Mouse (Mus musculus): ENCODE data around the gene Tsc22d4. TPM values are rescaled to one million over a fixed set of nuclear protein-coding genes. Genes with fewer than 3 reads are reported as not detected.
A peak's percentile ranks its signal among the peaks of the same experiment; 100 is the strongest.

Tsc22d4 gene
- total RNA-seq, 2 experiments from 2014 or later = 118 to 156 TPM

DNA sequence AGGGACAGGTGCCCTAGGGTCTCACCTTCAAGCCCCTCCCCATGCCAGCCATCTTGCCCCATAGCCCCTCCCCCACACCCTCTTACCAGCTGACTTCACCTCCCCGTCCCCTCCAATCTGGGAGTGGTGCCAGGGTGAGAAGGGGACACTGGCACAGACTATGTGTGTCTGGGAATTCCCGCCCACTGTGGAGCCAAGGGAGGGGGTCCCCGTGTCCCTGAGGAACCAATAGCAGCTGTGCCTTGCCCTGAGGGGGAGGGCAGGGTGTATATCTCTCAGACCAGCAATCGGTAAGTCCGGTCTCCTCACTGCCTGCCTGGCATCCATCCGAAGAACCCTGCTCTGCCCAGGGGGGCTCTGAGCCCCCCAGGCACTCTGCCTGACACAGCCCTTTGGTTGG, 12.4 kb downstream of the Tsc22d4 start:
- DNase-seq = no peak
- intact Hi-C loops (cut with DNase I; ENCODE audit: low total_unique reads) = loop anchor here (2.0 kb wide), 1 partner anchor 101 kb away; no protein-coding TSS in a partner anchor

DNA sequence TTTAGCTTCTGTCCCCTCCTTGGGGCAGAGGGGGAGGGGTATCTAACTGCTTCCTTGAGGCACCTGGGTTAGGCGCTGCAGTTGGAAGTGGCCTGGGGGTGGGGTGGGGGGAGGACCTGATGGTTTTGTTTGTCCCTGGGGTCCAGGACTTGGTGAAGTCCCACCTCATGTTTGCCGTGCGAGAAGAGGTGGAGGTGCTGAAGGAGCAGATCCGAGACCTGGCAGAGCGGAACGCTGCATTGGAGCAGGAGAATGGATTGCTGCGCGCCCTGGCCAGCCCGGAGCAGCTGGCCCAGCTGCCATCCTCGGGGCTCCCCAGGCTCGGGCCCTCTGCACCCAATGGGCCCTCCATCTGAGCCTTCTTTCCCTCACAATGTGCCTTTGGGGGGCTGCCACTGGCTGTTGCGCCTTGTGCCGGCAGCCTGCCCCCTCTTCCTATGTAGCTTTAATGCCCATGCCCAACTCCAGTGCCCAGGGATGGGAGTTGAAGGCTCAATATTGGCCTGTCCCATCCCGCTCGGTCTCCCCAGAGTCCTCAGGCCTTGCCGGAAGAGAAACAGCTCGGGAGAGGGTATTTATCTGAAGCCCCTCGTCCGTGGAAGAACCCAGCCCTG, 13.5 kb downstream of the Tsc22d4 start:
- intact Hi-C loops (cut with DNase I; ENCODE audit: low total_unique reads) = loop anchor here (2.0 kb wide), 1 partner anchor 102 kb away; no protein-coding TSS in a partner anchor
- DNase-seq = no peak

DNA sequence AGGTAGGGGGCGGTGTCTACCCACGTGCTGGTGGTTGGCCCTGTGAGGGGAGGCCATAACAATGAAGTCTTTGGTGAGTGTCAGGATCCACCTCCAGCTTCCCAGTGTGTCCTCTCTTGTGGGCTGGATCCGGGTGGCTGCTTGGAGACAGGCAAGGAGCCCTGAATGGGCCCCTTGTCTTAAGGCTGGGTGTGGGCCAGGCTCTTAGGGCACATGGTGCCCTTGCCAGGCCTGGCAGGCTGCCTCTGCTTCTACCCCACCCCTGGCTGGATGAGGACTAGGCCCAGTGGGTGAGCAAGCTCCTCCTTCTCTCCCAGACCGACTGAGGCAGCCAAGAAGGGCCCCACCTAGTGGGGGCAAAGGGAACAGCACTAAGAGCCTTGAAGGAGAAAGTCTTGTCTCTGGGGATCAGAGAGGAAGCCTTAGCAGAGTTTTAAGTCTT, 14.5 kb downstream of the Tsc22d4 start:
- intact Hi-C loops (cut with DNase I; ENCODE audit: low total_unique reads) = loop anchor here (2.0 to 10.0 kb wide), 2 partner anchors 103 to 275 kb away; no protein-coding TSS in a partner anchor
- peak; percentile 88 for DNase-seq

DNA sequence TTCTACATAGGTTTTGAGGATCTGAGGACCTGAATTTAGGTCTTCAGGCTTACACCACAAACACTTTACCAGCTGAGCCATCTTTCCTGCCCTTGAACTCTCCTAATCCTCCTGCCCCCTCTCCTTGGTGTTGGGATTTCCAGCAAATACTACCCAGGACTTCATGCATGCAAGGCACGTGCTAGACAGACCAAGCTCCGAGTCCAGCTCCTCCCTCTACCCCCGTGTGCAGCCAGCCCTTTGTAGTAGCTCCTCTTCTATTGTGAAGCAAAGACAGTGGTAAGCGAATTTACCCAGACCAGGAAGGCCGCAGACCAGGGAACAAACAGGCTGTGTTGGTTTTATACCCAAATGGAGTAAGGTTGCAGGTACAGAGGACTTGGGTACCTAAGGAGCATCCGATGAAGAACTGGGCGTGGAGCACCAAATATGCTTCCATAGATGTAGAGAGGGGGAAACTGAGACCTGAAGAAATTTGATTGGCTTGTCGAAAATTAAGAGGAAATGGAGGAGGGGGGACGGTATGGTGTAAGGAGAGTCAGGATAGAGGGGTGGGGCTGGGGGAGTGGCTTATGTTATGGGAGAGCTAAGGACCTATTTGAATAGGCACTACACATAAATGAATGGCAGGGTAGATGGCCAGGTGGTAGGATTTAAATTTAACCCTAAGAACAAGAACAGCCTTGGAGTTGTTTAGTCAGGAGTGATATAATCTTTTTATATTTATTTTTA, 19.2 kb downstream of the Tsc22d4 start:
- intact Hi-C loops (cut with DNase I; ENCODE audit: low total_unique reads) = loop anchor here (10.0 kb wide), 1 partner anchor 280 kb away; no protein-coding TSS in a partner anchor
- DNase-seq = no peak

DNA sequence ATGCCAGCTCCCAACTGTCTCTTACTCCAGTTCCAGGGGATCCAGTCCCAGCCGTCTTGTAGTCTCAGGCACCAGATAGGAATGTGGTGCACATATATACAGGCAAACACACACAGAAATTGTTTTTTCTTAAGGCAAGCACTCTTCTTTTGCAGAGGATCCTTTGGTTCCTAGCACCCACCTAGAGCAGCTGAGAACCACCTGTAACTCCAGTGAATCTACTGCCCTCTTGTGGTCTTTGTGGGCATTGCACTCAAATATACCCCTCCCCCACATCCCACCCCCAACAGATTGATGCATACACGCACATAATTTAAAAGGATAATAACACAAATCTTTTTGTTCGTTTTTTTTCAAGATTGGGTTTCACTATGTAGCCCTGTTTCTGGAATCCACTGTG, 20.7 kb downstream of the Tsc22d4 start:
- intact Hi-C loops (cut with DNase I; ENCODE audit: low total_unique reads) = loop anchor here (10.0 kb wide), 1 partner anchor 281 kb away; no protein-coding TSS in a partner anchor
- no peak for DNase-seq

DNA sequence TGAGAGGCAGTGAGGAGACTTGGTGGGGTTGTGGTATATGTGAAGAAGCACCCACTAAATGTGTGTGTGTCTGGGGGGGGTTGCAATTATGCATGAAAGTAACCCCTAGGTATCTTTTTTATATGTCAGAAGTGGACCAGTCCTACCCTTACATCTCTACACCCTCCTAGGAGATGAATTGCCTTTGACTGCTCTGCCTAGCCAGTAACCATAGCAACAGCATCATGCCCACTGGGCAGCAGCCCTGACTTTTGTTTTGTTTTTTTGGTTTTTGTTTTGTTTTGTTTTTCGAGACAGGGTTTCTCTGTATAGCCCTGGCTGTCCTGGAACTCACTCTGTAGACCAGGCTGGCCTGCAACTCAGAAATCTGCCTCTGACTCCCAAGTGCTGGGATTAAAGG, 22.9 kb downstream of the Tsc22d4 start:
- DNase-seq = no peak
- intact Hi-C loops (cut with DNase I; ENCODE audit: low total_unique reads) = loop anchor here (10.0 kb wide), 1 partner anchor 284 kb away; no protein-coding TSS in a partner anchor

DNA sequence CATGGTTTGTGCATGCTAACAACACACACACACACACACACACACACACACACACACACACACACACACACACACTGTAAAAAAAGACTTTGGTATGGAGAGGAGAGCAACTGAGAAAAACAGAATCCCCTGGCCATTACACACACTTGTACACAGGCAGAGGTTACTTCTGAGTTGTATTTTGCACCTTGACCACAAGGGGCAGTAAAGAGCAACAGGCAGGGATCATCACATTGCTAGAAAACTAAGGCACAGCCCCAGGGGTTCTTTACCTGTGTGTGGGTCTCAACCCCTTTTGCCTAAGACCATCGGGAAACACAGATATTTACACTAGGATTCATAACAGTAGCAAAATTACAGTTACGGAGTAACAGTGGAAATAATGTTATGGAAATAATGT, 25.2 kb downstream of the Tsc22d4 start:
- intact Hi-C loops (cut with DNase I; ENCODE audit: low total_unique reads) = no loop called here
- DNase-seq = no peak

DNA sequence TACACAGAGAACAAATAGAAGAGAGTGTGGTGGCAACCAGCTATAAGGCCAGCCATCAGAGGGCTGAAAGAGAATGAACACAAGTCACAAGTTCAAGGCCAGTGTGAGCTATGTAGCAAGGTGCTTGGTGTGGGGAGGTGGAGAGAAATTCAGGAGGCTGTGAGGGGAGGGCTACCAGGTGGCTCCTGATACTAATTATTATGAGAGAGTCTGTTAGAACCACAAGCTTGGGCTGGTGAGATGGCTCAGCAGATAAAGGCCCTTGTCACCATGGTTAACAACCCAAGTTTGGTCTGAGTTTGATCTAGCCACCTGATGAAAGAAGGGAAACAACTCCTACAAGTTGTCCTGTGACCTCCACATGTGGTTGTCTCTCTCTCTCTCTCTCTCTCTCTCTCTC, 27.2 kb downstream of the Tsc22d4 start:
- no peak for DNase-seq
- intact Hi-C loops (cut with DNase I; ENCODE audit: low total_unique reads) = no loop called here

DNA sequence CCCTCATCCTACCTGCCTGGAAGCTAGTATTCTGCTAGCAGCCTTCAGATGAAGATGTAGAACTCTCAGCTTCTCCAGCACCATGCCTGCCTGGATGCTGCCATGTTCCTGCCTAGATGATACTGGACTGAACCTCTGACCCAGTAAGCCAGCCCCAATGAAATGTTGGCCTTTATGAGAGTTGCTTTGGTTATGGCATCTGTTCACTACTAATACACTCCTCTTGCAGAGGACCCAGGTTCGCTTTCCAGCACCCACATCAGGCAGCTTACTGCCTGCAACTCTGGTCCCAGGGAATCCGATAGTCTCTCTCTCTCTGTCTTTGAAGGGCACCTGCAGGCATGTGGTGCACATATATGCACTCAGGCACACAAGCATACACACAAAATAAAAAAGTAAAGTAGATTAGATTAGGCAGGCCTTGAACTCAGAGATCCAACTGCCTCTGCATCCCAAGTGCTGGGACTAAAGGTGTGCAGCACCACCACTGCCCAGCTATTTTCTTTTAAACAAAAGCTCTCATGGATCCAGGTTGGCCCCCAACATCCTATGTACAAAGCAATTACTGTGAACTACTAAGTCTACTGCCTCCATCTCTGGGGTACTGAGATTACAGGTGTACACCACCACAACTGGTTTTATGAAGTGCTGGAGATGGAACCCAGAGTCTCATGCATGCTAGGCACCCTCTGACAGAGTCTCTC, 30.2 kb downstream of the Tsc22d4 start:
- no peak for DNase-seq
- intact Hi-C loops (cut with DNase I; ENCODE audit: low total_unique reads) = no loop called here

DNA sequence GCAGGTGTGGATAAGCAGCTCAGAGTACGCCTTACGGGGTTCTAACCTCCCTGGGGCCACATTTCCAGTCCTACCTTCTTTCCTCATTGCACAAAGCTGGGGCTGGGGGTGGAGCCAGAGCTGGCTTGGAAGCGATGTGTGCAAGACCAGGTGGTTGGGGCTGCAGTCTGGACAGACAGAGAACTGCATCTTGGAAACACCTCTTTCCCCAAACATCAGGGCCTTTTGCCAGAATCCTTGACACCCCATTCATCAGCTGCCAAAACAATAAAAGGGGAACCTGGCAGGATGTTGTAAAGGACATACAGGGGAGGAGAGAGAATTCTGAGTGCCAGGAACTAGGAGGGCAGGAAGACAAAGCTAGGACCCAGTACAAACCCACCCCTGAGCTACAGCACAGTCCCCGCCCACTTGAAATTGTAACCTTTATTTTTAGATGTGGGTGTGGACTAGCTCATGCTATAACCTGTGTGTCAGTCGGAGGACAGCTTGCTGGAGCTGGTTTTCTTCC, 30.9 kb downstream of the Tsc22d4 start:
- no peak for DNase-seq
- intact Hi-C loops (cut with DNase I; ENCODE audit: low total_unique reads) = no loop called here

DNA sequence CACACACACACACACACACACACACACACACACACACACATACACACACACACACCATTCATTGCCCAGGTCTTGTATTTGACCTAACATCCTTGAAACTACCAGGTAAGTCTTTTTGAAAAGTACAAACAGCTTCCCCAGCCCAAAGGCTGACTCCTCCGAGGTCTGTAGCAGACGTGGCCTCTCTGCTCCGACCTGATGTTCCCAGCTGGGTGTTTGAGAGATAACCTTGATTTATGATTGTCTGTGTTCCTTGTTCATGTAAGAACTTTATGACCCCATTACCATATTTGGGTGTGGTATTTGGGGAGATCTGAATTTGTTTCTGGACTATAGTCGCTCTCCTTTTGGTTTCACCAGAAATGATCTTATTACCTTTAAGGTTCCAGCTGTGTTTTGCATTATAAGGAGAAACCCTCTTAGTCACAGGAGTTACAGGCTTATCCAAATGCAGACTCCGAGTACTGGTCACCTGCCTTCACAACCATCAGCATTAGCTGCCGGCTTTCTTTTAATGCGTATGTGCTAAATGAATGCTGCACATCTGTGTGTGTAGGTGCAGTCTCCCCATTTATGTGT, 31.8 kb downstream of the Tsc22d4 start:
- intact Hi-C loops (cut with DNase I; ENCODE audit: low total_unique reads) = no loop called here
- no peak for DNase-seq

DNA sequence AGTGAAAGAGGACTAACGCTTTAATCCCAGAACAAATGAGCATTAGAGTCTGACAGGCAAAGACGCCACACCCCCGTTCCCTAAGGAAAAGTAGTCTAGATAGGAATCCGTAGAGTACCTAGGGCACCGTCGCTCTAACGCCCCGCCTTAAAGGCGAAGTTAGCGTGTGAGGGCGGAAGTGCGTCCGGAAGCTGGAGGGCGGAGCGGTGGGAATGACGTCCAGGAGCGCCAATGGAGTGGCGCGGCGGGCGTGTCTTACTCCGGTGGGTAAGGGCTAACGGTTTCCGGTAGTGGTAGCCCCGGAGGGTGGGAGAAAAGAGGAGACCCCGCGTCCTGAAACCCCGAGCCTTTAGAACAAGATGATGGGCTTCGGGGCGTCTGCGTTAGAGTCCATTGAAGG, 33.1 kb downstream of the Tsc22d4 start, which contains the start of gene Ppp1r35:
Ppp1r35 (plus strand) TSS at position 215 of the 400 bp plus-strand sequence.
- peak; percentile 95 for DNase-seq
- intact Hi-C loops (cut with DNase I; ENCODE audit: low total_unique reads) = no loop called here

DNA sequence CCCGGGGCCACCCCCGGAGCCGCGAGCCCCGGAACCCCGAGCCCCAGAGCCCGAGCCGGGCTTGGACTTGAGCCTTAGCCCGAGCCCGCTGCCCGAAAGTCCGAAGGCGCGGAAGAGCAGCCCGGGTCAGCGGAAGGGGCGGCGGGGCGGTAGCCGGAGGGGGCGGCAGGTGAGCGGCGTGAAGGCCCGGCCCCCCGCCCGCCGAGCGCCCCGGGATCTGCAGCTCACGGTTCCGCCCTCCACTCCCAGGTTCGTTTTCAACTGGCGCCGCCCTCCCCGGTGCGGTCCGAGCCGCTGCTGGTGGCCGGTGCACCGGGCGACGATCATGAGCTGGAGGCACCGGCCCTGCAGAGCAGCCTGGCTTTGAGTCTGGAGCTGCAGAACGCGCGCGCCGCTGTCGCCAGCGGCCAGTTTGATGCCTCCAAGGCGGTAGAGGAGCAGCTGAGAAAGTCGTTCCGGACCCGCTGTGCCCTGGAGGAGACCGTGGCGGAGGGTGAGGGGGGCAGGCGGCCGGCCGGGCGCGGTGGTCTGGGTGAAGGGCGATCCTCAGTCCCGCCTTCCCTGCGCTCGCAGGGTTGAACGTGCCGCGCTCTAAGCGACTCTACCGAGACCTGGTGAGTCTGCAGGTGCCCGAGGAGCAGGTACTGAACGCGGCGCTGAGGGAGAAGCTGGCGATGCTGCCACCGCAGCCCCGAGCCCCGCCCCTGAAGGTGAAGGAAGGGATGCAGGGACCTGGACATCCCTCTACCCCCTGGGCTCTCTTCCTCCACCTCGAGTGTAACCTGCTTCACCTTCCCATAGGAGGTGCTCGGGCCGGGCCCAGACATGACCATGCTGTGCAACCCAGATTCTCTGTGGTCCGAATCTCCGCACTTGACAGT, 33.8 kb downstream of the Tsc22d4 start:
- intact Hi-C loops (cut with DNase I; ENCODE audit: low total_unique reads) = no loop called here
- no peak for DNase-seq

DNA sequence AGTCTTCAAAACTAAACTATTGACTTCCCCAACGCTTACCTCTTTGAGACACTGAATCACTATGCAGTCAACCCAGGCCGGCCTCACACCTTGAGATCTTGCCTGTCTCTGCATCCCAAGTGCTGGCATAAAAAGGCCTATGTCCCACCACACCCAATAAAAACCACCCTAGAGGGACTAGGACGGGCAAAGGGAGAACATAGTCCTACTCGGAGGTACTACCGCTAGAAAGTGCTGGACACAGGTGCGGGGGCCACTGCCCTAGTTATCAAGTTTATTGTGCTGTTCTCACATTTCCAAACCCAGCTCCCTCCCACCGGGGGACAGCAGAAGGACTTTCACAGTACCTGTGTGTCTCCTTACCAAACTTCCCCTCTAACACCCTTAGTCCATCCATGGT, 36.1 kb downstream of the Tsc22d4 start:
- intact Hi-C loops (cut with DNase I; ENCODE audit: low total_unique reads) = no loop called here
- DNase-seq = no peak

DNA sequence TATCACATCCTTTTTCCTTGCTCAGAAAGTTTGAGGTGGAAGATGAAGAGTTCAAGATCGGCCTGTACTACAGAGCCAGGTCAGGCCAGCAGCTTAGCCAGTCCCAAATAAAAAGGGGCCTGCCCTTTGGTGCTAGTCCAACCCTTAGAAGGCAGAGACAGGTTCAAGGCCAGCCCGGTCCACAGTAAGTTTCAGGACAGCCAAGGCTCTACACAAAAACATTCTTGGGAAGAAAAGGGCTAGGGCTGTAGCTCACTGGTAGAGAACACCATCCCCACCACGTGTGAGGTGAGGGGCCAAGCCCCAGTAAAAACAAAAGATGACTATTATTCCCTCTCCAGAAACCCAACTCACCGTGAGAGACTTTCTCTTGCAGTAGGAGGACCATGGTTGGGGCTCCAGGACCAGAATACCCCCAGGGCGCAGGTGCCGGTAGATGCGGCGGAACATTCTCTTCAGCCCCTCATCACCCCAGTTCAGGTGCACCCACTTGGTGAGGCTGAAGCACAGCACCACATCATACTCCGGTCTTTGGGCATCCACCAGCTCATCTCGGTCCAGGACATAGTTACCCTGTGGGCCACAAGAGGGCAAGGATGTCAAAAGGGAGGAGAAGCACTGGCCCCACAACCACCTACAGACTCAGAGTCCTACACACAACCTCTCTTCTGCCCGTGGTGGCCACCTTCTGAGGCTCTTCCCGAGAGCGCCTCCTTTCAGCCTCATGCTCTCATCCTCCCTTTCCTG, 37.4 kb downstream of the Tsc22d4 start:
- DNase-seq = no peak
- intact Hi-C loops (cut with DNase I; ENCODE audit: low total_unique reads) = no loop called here

DNA sequence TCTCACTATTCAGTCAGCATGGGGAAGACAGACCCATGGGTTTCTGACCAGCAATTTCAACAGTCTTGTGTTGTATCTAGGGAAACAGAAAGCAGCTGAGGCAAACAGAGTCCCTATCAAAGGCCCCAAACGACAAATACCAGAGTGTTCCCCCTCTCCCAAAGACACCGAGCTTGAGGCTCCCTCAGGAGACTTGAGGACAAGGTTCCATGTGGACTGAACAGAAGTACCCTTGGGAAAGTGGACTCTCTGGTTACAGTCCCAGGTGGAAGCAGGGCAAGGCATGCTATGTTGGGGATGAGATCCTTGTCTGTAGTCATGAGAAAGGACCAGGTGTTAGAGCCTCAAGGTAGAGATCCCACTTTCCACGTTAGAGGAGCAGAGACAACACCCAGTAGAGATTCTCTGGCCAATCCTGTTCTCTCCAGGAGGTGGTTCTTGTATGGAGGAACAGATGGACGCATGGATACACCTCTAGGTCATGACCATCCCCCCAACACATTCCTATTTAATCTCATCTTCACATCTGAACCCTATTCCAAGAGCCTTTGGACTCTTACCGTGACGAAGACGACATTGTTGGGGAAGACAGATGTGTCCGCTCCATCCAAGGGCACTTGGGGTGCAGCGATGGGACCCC, 38.5 kb downstream of the Tsc22d4 start:
- intact Hi-C loops (cut with DNase I; ENCODE audit: low total_unique reads) = no loop called here
- no peak for DNase-seq

DNA sequence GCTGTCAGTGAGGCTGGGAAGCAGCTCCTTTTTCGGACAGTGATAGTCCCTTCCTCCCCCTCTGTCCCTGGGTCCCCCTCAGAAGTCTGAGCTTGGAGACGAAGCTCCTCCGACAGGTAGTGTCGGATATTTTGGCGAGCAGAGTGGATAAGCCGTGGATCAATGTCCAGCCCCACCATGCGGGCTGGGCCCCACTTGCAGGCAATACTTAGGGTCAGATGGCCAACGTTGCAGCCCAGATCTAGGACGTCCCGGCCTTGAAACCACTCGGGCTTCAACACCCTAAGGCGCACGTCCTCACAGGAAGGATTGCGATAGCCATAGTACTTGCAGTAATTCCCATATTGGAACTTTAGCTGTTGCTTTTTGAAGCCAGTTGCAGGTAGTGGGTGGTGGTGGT, 39.0 kb downstream of the Tsc22d4 start:
- intact Hi-C loops (cut with DNase I; ENCODE audit: low total_unique reads) = no loop called here
- no peak for DNase-seq

Data from gastrocnemius, postnatal 14 days (tissue).